Mouse (Mus musculus): ENCODE results near the gene Rnf113a2.

GRCm38 (mm10) chr12:84447386-84447785, 30.4 kb downstream of the Rnf113a2 start:
- TF ChIP-seq CTCF (IDR thresholded peaks at IDR 0.05; ENCODE audit: extremely low read depth, insufficient read depth, insufficient read length, insufficient replicate concordance) (no peak), POLR2A (IDR thresholded peaks at IDR 0.05; ENCODE audit: low read depth, low read length) (no peak)
